Mouse (Mus musculus): ENCODE measurements at regions not wholly inside any gene's neighbourhood (a gene's known extent, or its start where the extent isn't known, plus 50 kb on each side); places are given as distances from the start of the nearest gene placed in this dataset.

DNA sequence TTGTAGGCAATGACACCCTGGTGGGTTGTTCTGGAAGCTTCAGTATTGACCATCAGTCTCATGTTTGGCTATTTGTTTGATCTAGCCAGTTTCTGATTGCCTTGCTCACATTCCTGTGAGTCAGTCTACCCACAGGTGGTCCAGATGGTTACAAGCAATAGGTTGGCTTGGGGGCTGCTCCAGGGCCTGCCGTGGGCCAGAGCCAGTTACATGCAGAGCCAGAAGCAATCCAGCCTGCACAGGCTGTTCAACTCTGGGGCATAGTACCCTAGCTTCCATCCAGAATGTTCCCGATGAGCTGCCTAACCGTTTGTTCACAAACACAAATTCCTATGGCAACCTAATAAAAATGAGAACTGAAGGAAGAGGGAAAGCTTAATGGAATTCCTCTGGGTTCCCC is 253.2 kb upstream of the Far2 start:
- no peak overlapping the region for H3K4me2 ChIP-seq
- no peaks in the 10 kb centered on the region for H3K4me1 ChIP-seq (replicated peaks)
- H3K9ac ChIP-seq = no peak overlapping the region
- no peaks in the 10 kb centered on the region for H3K27me3 ChIP-seq
- no peaks in the 10 kb centered on the region for H3K36me3 ChIP-seq
- ATAC-seq (ENCODE audit: low read depth) (no peak), DNase-seq (no peak)
- no peaks in the 10 kb centered on the region for H3K9me3 ChIP-seq (replicated peaks)
- H3K4me3 ChIP-seq (replicated peaks) = no peak overlapping the region
- H3K27ac ChIP-seq = no peak overlapping the region
- WGBS (ENCODE audit: insufficient replicate concordance) = 63% methylated on average over 3 of the region's 3 CpGs

DNA sequence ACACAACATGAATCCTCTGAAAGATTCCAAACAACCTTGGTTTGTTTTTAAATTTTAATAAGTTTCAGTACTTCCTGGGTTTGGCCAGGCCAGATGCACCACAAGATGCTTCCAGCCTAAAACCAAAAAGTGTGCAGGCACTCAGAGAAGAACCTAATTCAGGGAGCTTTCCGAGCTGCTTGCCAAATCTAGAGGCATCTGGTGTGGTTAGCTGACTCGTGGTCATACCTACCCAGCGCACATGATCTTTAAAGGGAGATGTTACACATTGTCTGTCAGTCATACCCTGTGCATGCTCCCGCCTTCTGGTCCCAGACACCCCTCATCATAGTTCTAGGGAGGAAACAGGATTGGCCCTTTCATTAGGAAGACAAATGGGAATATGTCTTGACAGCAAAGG is 252.7 kb upstream of the Far2 start:
- no peaks in the 10 kb centered on the region for H3K27me3 ChIP-seq
- H3K4me1 ChIP-seq (replicated peaks) = no peaks in the 10 kb centered on the region
- WGBS (ENCODE audit: insufficient replicate concordance) = 37% methylated on average over 4 of the region's 4 CpGs
- H3K9ac ChIP-seq = no peak overlapping the region
- H3K4me2 ChIP-seq = no peak overlapping the region
- ATAC-seq (ENCODE audit: low read depth) (no peak), DNase-seq (no peak)
- no peaks in the 10 kb centered on the region for H3K9me3 ChIP-seq (replicated peaks)
- no peak overlapping the region for H3K27ac ChIP-seq
- no peak overlapping the region for H3K4me3 ChIP-seq (replicated peaks)
- no peaks in the 10 kb centered on the region for H3K36me3 ChIP-seq

DNA sequence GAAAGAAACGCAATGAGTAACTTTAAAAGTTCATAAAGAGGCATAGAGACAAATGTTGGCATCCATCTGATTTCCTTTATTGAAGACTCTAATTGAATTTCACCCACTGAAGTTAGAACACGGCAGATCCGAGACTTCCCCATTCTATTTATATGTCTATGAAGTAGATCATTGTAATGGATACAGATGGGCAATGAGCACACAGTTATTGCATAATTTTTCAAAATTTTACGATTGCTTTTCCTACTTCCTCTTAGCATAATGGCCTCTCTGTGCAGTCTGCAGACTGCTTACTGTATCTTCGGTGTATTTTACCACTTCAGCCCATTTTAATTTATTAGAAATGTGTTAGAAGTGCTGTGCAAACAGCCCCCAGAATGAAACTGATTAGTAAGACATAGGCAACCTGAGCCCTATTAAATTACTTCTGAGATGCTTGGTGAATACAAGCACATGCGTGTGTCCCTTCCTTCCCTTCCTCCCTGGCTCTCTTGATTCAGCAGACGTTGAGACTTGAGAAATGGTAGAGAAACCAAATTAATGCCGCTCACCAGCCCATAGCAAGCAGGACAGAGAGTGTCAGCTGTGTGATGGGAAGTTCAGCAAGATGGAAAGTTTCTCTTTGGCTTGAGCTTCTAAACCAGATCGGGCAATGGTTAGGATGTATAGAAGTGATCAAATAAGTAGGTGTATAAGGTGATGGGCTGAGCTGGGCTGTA is 247.9 kb upstream of the Far2 start:
- H3K9me3 ChIP-seq (replicated peaks) = no peaks in the 10 kb centered on the region
- H3K9ac ChIP-seq = no peak overlapping the region
- no peak overlapping the region for H3K4me3 ChIP-seq (replicated peaks)
- H3K27me3 ChIP-seq = no peaks in the 10 kb centered on the region
- H3K4me2 ChIP-seq = no peak overlapping the region
- no peak overlapping the region for H3K27ac ChIP-seq
- ATAC-seq (ENCODE audit: low read depth) (no peak), DNase-seq (no peak)
- no peaks in the 10 kb centered on the region for H3K4me1 ChIP-seq (replicated peaks)
- 52% methylated on average over 9 of the region's 9 CpGs for WGBS (ENCODE audit: insufficient replicate concordance)
- no peaks in the 10 kb centered on the region for H3K36me3 ChIP-seq

DNA sequence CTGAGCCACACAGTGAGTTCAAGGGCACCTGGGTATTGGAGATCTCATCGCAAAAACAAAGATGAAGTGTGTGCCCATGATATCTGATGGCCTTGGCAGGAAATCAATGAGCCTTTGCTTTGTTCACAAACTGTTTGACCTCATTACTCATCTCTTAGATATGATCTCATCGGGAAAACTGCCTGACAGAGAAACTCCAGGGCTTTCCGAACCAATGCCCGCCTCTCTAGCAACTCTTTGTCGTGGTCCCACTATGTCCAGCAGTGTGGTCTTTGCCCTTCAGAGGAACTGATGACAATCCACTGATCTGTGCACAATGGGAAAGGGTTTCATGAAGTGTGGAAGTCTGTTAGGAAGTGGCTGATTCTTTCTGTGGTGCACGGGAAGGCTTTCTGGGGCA is 247.2 kb upstream of the Far2 start:
- H3K9me3 ChIP-seq (replicated peaks) = no peaks in the 10 kb centered on the region
- 65% methylated on average over 6 of the region's 6 CpGs for WGBS (ENCODE audit: insufficient replicate concordance)
- no peak overlapping the region for H3K4me2 ChIP-seq
- no peaks in the 10 kb centered on the region for H3K27me3 ChIP-seq
- DNase-seq = no peak
- no peaks in the 10 kb centered on the region for H3K4me1 ChIP-seq (replicated peaks)
- H3K9ac ChIP-seq = no peak overlapping the region
- ATAC-seq (ENCODE audit: low read depth) = no peak
- H3K36me3 ChIP-seq = no peaks in the 10 kb centered on the region
- no peak overlapping the region for H3K27ac ChIP-seq
- H3K4me3 ChIP-seq (replicated peaks) = no peak overlapping the region

GRCm38 (mm10) chr6:147800846-147801245 is 246.2 kb upstream of the Far2 start:
- Histone ChIP-seq H3K36me3 (no peaks in the 10 kb centered on the region), H3K27me3 (no peaks in the 10 kb centered on the region), H3K27ac (no peak overlapping the region), H3K9me3 (replicated peaks) (no peaks in the 10 kb centered on the region), H3K4me2 (no peak overlapping the region), H3K9ac (no peak overlapping the region), H3K4me1 (replicated peaks) (no peaks in the 10 kb centered on the region), H3K4me3 (replicated peaks) (no peak overlapping the region)
- 67% methylated on average over 5 of the region's 5 CpGs for WGBS (ENCODE audit: insufficient replicate concordance)
- DNase-seq (no peak), ATAC-seq (ENCODE audit: low read depth) (no peak)

DNA sequence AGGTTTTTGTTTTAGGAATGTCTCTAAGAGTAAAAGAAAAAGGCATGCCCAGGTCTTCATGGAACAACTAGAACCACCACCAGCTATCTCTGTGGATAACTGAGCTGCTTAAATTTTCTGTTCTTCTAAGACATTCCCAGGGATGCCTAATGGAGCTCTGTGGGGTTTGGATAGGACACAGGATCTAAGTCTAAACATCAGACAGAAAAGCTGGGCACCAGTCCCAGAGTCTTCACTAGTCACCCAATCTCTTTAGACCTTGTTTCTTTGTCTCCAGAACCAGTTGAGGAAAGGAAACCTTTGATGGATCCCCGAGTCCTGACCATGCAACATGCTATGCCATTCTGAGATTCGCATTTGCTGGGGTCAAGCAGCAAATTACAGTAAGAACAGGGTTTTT is 243.2 kb upstream of the Far2 start:
- Histone ChIP-seq H3K4me1 (replicated peaks) (no peaks in the 10 kb centered on the region), H3K9me3 (replicated peaks) (no peaks in the 10 kb centered on the region), H3K4me3 (replicated peaks) (no peak overlapping the region), H3K27me3 (no peaks in the 10 kb centered on the region), H3K36me3 (no peaks in the 10 kb centered on the region), H3K9ac (no peak overlapping the region), H3K4me2 (no peak overlapping the region), H3K27ac (no peak overlapping the region)
- 50% methylated on average over 2 of the region's 2 CpGs for WGBS (ENCODE audit: insufficient replicate concordance)
- ATAC-seq (ENCODE audit: low read depth) (no peak), DNase-seq (no peak)

GRCm38 (mm10) chr6:147810710-147811109 is 236.3 kb upstream of the Far2 start:
- H3K27me3 ChIP-seq = no peaks in the 10 kb centered on the region
- H3K36me3 ChIP-seq = no peaks in the 10 kb centered on the region
- 37% methylated on average over 1 of the region's 1 CpGs for WGBS (ENCODE audit: insufficient replicate concordance)
- no peak overlapping the region for H3K4me3 ChIP-seq (replicated peaks)
- H3K27ac ChIP-seq = no peak overlapping the region
- no peak overlapping the region for H3K9ac ChIP-seq
- ATAC-seq (ENCODE audit: low read depth) (no peak), DNase-seq (no peak)
- no peaks in the 10 kb centered on the region for H3K9me3 ChIP-seq (replicated peaks)
- no peak overlapping the region for H3K4me2 ChIP-seq
- H3K4me1 ChIP-seq (replicated peaks) = no peaks in the 10 kb centered on the region

GRCm38 (mm10) chr6:147816861-147817260 is 230.2 kb upstream of the Far2 start:
- Histone ChIP-seq H3K36me3 (no peaks in the 10 kb centered on the region), H3K9me3 (replicated peaks) (no peaks in the 10 kb centered on the region), H3K4me2 (no peak overlapping the region), H3K4me1 (replicated peaks) (no peaks in the 10 kb centered on the region), H3K27ac (no peak overlapping the region), H3K9ac (no peak overlapping the region), H3K4me3 (replicated peaks) (no peak overlapping the region), H3K27me3 (no peaks in the 10 kb centered on the region)
- DNase-seq (no peak), ATAC-seq (ENCODE audit: low read depth) (no peak)
- 72% methylated on average over 7 of the region's 7 CpGs for WGBS (ENCODE audit: insufficient replicate concordance)

DNA sequence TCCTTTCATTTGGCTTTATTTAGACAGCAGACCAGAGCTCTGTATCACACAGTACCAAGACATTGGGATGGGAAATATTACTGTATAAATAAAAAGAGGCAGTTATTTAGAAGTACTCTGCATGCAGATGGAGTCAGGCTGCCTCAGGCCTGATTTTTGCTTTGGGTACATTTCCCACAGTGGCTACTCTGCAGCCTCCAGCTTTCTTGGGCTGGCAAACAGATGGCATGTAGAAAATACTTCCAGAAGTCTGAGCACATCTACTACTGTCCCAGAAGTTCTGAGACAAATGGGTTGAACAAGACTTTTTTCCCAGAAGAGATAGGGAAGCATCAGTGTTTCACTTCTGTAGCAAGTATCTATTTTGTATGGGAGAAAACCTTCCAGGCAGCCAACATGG is 229.8 kb upstream of the Far2 start:
- Histone ChIP-seq H3K4me1 (replicated peaks) (no peaks in the 10 kb centered on the region), H3K9ac (no peak overlapping the region), H3K36me3 (no peaks in the 10 kb centered on the region), H3K9me3 (replicated peaks) (no peaks in the 10 kb centered on the region), H3K27ac (no peak overlapping the region), H3K27me3 (no peaks in the 10 kb centered on the region), H3K4me2 (no peak overlapping the region), H3K4me3 (replicated peaks) (no peak overlapping the region)
- DNase-seq (no peak), ATAC-seq (ENCODE audit: low read depth) (no peak)

GRCm38 (mm10) chr6:147822215-147822614 is 224.8 kb upstream of the Far2 start:
- WGBS (ENCODE audit: insufficient replicate concordance) = 30% methylated on average over 4 of the region's 4 CpGs
- no peaks in the 10 kb centered on the region for H3K4me1 ChIP-seq (replicated peaks)
- no peaks in the 10 kb centered on the region for H3K9me3 ChIP-seq (replicated peaks)
- no peak overlapping the region for H3K9ac ChIP-seq
- no peak for ATAC-seq (ENCODE audit: low read depth)
- H3K27me3 ChIP-seq = no peaks in the 10 kb centered on the region
- no peaks in the 10 kb centered on the region for H3K36me3 ChIP-seq
- no peak for DNase-seq
- no peak overlapping the region for H3K27ac ChIP-seq
- H3K4me3 ChIP-seq (replicated peaks) = no peak overlapping the region
- no peak overlapping the region for H3K4me2 ChIP-seq

DNA sequence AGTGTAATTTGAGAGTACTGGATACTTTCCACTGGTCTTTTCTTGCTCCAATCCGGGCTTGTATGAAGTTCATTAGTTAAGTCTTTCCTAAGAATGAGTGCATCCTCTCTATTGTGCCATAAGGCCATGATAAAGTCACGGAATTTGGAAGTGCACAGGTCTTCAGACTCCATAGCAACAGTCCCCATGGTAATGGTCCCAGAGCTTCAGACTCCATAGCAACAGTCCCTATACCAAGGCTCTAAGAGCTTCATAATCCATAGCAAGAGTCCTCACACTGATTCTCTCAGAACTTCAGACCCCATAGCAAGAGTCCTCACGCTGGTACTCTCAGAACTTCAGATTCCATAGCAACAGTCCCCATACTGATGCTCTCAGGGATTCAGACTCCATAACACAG is 214.5 kb upstream of the Far2 start:
- no peak for ATAC-seq (ENCODE audit: low read depth)
- H3K27me3 ChIP-seq = no peaks in the 10 kb centered on the region
- H3K9ac ChIP-seq = no peak overlapping the region
- no peaks in the 10 kb centered on the region for H3K4me1 ChIP-seq (replicated peaks)
- H3K4me3 ChIP-seq (replicated peaks) = no peak overlapping the region
- H3K27ac ChIP-seq = no peak overlapping the region
- 42% methylated on average over 3 of the region's 3 CpGs for WGBS (ENCODE audit: insufficient replicate concordance)
- no peaks in the 10 kb centered on the region for H3K9me3 ChIP-seq (replicated peaks)
- H3K36me3 ChIP-seq = no peaks in the 10 kb centered on the region
- no peak overlapping the region for H3K4me2 ChIP-seq
- no peak for DNase-seq

DNA sequence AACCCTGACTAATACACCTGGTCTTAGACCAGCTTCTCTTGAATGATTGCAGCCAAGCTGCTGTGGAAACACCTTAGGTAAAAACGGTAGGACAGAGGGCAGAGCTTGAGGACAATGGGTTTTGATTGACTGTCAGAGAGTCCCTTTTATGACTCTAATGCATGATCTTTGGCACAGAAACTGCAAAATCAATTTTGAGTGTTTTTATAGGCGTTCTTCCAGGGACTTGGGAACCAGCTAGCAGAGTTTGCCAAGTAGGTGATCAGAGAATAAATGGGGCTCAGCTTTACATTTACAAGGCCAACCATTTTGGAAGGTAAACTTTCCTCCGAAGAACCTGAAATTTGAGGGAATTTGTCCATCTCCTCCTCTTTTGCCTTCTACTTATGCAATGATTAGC is 213.6 kb upstream of the Far2 start:
- Histone ChIP-seq H3K9ac (no peak overlapping the region), H3K36me3 (no peaks in the 10 kb centered on the region), H3K27me3 (no peaks in the 10 kb centered on the region), H3K4me2 (no peak overlapping the region), H3K4me1 (replicated peaks) (no peaks in the 10 kb centered on the region), H3K27ac (no peak overlapping the region), H3K4me3 (replicated peaks) (no peak overlapping the region), H3K9me3 (replicated peaks) (no peaks in the 10 kb centered on the region)
- 58% methylated on average over 3 of the region's 3 CpGs for WGBS (ENCODE audit: insufficient replicate concordance)
- ATAC-seq (ENCODE audit: low read depth) (no peak), DNase-seq (no peak)
